Mouse (Mus musculus): Measurements from ENCODE around the gene Dlgap4. TPM values are rescaled to one million over a fixed set of nuclear protein-coding genes. Genes with fewer than 3 reads are reported as not detected.
A peak's percentile ranks its signal among the peaks of the same experiment; 100 is the strongest.

The Dlgap4 gene
- polyA plus RNA-seq, 1 experiment from 2014 or later, result 145 TPM

DNA sequence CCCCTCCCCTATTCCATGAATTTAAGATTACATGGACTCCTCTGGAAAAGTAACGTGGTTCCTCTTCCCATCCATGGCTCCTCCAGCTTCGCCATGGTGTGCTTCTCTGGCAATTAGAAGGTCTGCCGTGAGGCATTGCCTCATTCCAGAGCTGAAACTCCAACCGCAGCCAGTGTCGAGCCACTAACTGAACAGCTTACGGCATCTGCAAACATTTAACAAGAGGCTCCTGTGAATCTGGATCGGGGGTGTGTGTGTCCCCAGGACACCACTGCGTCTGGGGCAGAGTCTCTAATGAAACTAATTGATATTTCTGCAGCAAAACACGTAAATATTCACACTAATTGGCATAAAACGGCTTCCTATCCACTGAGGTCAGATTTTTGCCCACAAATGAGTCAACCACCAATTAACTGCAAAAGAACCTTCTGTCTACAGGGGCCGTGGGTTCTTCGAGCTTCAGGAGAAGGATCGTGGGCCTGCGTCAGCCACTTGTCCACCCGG lies 18.5 kb upstream of the Dlgap4 start:
- Histone ChIP-seq H3K4me3 (no peak overlapping the region), H3K27ac (replicated peaks) (no peak overlapping the region), H3K4me1 (peaks cover 11% of the 10 kb centered on the region), H3K27me3 (replicated peaks; ENCODE audit: low read depth, poor library complexity, severe bottlenecking) (no peaks in the 10 kb centered on the region), H3K9me3 (no peaks in the 10 kb centered on the region), H3K36me3 (replicated peaks) (no peaks in the 10 kb centered on the region)
- 51% methylated on average over 15 of the region's 15 CpGs for WGBS
- DNase-seq (ENCODE audit: low spot score), result peak; percentile 32

DNA sequence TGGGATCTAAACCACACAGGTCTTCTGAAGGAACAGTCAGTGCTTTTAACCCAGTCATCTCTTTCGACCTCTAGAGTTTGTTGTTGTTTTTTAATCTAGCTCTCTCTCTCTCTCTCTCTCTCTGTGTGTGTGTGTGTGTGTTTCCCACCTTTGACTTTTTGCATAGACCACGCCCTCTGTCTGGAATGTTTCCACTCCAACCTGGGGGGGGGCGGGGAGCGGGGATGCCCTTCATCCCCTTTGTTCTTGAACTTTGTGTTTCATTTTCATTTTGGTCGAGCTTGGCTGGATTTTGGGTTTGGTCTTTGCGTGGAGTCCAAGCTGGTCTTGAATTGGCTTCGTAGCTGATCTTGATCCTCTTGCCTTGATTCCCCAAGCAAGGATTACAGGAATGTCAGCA lies 10.9 kb upstream of the Dlgap4 start:
- H3K4me3 ChIP-seq, result no peak overlapping the region
- peaks cover 4% of the 10 kb centered on the region; the same call in 1 of the 2 replicates for H3K4me1 ChIP-seq
- WGBS, result 81% methylated on average over 7 of the region's 7 CpGs
- no peak for DNase-seq (ENCODE audit: low spot score)
- no peaks in the 10 kb centered on the region for H3K36me3 ChIP-seq (replicated peaks)
- no peaks in the 10 kb centered on the region for H3K9me3 ChIP-seq
- no peaks in the 10 kb centered on the region for H3K27me3 ChIP-seq (replicated peaks; ENCODE audit: low read depth, poor library complexity, severe bottlenecking)
- H3K27ac ChIP-seq (replicated peaks), result no peak overlapping the region

DNA sequence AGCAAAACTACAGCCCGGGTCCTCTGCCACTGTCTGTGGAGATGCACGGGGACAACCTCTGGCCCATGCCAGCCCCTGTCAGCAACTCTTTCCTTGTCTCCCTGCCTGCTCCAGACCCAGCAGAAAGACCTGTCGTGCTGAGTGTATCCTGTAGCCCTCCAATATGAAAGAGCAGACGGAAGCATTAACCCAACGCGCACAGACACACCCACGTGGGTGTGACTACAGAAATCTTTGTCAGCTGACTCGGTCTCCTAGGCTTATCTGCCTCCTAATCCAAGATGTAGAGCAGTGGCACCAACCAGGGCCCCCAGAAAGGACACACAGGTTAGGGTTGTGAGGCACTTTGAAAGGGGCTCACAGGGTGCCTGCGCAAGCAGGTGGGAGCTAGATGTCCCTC lies 9.8 kb upstream of the Dlgap4 start:
- 86% methylated on average over 9 of the region's 9 CpGs for WGBS
- H3K27ac ChIP-seq (replicated peaks), result no peak overlapping the region
- no peak for DNase-seq (ENCODE audit: low spot score)

DNA sequence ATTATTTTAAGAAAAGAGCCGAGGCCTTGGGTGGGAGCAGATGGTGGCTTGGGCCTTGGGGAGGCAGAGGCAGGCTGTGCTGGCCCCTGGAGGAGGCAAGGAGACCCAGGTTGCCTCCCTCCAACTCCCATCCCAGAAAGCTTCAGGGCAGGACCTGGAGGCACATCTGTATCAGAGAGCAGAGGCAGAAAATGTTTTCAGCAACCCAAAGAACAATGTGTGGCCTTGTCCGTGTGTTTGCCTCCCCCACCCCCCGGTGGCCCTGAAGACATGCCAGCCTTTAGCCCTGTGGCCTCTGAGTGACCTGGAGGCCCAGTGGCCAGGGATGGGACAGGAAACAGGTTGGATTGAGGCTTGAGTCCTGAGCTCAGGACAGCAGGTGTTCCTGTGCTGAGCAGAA lies 8.4 kb upstream of the Dlgap4 start:
- 59% methylated on average over 3 of the region's 3 CpGs for WGBS
- no peaks in the 10 kb centered on the region for H3K36me3 ChIP-seq (replicated peaks)
- no peak for DNase-seq (ENCODE audit: low spot score)
- H3K4me3 ChIP-seq, result no peak overlapping the region
- H3K9me3 ChIP-seq, result no peaks in the 10 kb centered on the region
- H3K27me3 ChIP-seq (replicated peaks; ENCODE audit: low read depth, poor library complexity, severe bottlenecking), result peaks cover 14% of the 10 kb centered on the region; the same call in 1 of the 2 replicates
- H3K27ac ChIP-seq (replicated peaks), result no peak overlapping the region
- peaks cover 4% of the 10 kb centered on the region; the same call in 1 of the 2 replicates for H3K4me1 ChIP-seq

More for the DNA sequence above, 9.8 kb upstream of the Dlgap4 start:
- Histone ChIP-seq H3K4me1 (peaks cover 4% of the 10 kb centered on the region; the same call in 1 of the 2 replicates), H3K27me3 (replicated peaks; ENCODE audit: low read depth, poor library complexity, severe bottlenecking) (0 out of 2 replicates have a peak, but pooled peaks cover 9% of the 10 kb centered on the region), H3K9me3 (no peaks in the 10 kb centered on the region), H3K36me3 (replicated peaks) (no peaks in the 10 kb centered on the region), H3K4me3 (no peak overlapping the region)

DNA sequence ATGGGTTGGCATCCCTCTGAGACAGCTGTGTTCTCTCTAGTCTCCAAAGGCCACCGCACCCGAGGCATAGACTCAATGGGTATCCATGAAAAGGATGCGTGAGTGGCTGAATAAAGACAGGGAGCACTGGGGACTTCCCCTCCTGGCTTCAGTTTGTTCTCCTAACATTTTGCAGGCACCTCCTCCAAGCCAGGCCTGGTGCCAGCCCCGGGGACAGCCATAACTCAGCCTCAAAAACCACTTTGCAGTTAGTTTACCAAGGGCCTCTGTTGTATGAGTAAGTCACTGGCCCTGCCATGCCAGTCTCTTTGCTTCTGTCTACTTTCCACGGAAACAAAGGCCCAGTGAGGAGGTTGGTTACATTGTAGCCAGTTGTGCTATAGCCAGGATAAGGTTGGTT lies 7.5 kb upstream of the Dlgap4 start:
- WGBS, result 83% methylated on average over 5 of the region's 5 CpGs
- H3K9me3 ChIP-seq, result no peaks in the 10 kb centered on the region
- H3K4me3 ChIP-seq, result no peak overlapping the region
- no peaks in the 10 kb centered on the region for H3K36me3 ChIP-seq (replicated peaks)
- H3K27ac ChIP-seq (replicated peaks), result no peak overlapping the region
- DNase-seq (ENCODE audit: low spot score), result no peak
- H3K27me3 ChIP-seq (replicated peaks; ENCODE audit: low read depth, poor library complexity, severe bottlenecking), result peaks cover 23% of the 10 kb centered on the region
- peaks cover 4% of the 10 kb centered on the region; the same call in 1 of the 2 replicates for H3K4me1 ChIP-seq

DNA sequence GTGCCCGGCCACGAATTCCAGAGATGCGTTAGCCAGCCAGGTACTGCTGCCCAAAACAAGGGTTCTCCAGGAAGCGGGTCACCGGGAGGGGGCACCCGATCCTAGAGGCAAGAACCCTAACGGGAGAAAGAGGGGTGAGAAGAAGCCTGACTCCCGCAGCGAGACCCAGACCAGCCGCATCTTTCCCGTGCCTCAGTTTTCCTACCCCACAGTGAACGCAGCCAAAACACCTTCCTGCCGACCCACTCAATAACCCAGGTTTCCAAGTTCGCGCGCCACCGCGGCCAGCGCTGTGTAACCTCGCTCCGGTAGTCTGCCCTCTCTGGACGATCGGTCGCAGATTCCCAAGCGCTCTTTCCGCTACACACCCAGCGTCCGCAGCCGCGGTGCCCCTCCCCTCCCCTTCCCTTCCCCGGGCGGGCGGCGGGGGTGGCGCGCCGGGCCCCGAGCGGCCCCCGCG lies 394 bp upstream of the Dlgap4 start:
- WGBS, result 2% methylated on average over 41 of the region's 41 CpGs
- peaks cover 22% of the 10 kb centered on the region for H3K4me1 ChIP-seq
- DNase-seq (ENCODE audit: low spot score), result peak; percentile 66
- peak overlapping the region; percentile 40 for H3K27ac ChIP-seq (replicated peaks)
- no peaks in the 10 kb centered on the region for H3K36me3 ChIP-seq (replicated peaks)
- no peaks in the 10 kb centered on the region for H3K9me3 ChIP-seq
- H3K27me3 ChIP-seq (replicated peaks; ENCODE audit: low read depth, poor library complexity, severe bottlenecking), result peaks cover 87% of the 10 kb centered on the region
- H3K4me3 ChIP-seq, result peak overlapping the region; percentile 63

DNA sequence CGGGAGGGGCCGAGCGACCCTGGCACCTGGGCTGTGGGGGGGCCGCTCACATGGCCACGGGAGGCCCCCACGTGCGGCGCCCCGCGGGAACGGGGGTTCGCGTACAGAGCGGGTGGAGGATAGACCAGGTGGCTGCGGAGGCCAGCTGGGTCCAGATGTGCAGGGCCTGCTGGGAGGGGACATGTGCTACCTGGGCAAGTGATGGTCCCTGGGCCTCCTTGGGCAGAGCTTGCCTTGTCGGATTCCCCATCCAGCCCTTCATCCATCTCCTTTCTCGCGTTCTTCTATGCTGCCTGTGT lies 702 bp downstream of the Dlgap4 start:
- 1% methylated on average over 18 of the region's 18 CpGs for WGBS
- Histone ChIP-seq H3K27me3 (replicated peaks; ENCODE audit: low read depth, poor library complexity, severe bottlenecking) (peaks cover 91% of the 10 kb centered on the region), H3K27ac (replicated peaks) (peak overlapping the region; percentile 40; the same call in 1 of the 2 replicates), H3K4me3 (peak overlapping the region; percentile 63), H3K9me3 (no peaks in the 10 kb centered on the region), H3K4me1 (peaks cover 22% of the 10 kb centered on the region), H3K36me3 (replicated peaks) (no peaks in the 10 kb centered on the region)
- DNase-seq (ENCODE audit: low spot score), result no peak

DNA sequence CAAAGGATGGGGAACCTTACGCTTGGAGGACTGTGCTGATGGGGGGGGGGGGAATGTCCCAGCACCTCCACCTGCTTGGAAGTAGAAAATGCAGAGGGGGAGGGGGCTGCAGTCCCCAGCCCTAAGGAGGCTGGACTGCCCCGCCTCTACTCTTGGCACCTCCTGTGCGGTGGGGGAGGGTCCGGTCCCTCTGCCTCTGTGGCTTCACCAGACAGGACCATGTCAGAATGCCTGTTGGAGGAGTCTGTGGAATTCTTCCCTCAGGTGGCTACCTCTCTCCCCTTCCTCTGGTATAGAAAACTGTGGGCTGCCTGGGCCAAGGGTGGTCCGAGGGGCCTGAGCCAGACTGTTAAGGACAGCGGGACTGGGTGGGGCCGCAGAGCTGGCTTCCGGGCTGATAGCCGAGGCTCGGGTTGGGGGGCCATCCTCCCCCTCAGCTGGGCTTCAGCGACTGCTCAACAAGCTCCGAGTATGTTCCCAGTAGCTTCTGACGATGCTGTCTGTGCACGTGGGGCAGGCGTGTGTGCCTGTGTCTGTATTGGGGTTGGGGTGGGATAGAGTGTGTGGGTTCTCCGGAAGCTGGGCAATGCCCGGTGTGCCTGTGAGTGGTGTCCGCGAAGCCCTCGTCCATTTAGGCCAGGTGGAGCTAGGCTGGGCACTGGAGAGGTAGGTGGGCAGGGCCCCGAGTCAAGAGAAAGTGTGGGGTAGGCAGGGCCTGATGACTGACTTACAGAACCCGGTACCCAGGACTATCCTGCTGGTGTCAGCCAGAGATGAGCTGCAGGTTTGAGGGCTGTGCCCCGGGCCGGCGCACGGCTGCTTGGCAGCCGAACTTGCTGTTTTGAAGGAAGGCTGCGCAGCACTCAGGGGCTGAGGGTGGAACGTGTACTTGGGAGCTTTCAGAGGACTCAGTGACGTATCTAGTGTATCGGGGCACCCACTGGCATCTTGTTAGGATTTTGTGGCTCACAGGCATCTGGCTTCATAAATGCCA lies 1.5 kb downstream of the Dlgap4 start:
- DNase-seq (ENCODE audit: low spot score), result peak; percentile 15
- peak overlapping the region; percentile 63 for H3K4me3 ChIP-seq
- H3K9me3 ChIP-seq, result no peaks in the 10 kb centered on the region
- no peaks in the 10 kb centered on the region for H3K36me3 ChIP-seq (replicated peaks)
- WGBS, result 8% methylated on average over 31 of the region's 31 CpGs
- peaks cover 22% of the 10 kb centered on the region for H3K4me1 ChIP-seq
- no peak overlapping the region for H3K27ac ChIP-seq (replicated peaks)
- peaks cover 93% of the 10 kb centered on the region for H3K27me3 ChIP-seq (replicated peaks; ENCODE audit: low read depth, poor library complexity, severe bottlenecking)

DNA sequence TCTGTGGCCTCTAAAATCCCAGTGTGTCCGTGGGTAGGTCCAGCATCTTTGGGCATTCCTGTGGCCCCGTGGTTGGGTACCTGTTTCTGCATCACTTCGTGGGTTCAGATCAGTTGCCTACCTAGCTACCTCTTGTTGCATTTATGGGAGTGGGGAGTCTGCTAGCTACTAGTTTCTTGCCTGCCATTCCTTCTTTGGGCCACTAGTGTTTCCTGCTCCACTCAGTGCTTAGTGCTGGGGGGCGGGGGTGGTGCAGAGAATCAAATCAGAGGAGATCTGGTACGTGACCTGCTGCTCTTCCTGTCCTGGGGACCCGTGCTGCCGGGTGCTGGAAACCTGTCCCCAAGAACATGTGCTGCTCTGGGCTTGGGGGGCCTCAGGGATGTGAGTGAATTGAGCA lies 3.0 kb downstream of the Dlgap4 start:
- no peak for DNase-seq (ENCODE audit: low spot score)
- Histone ChIP-seq H3K27ac (replicated peaks) (no peak overlapping the region), H3K27me3 (replicated peaks; ENCODE audit: low read depth, poor library complexity, severe bottlenecking) (peaks cover 78% of the 10 kb centered on the region), H3K36me3 (replicated peaks) (no peaks in the 10 kb centered on the region), H3K4me1 (peaks cover 22% of the 10 kb centered on the region), H3K4me3 (no peak overlapping the region), H3K9me3 (no peaks in the 10 kb centered on the region)
- WGBS, result 77% methylated on average over 7 of the region's 7 CpGs

DNA sequence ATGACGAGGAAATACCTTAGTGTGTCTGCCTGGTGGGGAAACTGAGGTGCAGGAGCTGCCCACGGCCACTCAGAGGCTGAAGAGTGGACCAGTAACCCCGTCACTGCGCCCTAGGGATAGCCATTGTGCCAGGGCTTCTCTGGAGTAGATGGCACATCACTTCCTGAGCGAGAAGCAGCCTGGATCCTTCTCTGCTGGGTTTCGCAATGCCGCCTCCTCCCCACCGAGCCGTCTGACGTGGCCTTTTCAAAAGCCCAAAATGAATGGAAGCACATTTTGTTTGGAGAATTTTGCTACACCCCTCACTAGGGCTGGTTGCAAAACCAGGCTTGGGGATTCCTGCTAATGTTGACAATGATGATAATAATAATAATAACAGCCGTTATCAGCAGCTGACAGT lies 4.0 kb downstream of the Dlgap4 start:
- Histone ChIP-seq H3K4me1 (peaks cover 22% of the 10 kb centered on the region), H3K36me3 (replicated peaks) (no peaks in the 10 kb centered on the region), H3K9me3 (no peaks in the 10 kb centered on the region), H3K4me3 (no peak overlapping the region), H3K27me3 (replicated peaks; ENCODE audit: low read depth, poor library complexity, severe bottlenecking) (peaks cover 68% of the 10 kb centered on the region), H3K27ac (replicated peaks) (no peak overlapping the region)
- 39% methylated on average over 11 of the region's 11 CpGs for WGBS
- no peak for DNase-seq (ENCODE audit: low spot score)

DNA sequence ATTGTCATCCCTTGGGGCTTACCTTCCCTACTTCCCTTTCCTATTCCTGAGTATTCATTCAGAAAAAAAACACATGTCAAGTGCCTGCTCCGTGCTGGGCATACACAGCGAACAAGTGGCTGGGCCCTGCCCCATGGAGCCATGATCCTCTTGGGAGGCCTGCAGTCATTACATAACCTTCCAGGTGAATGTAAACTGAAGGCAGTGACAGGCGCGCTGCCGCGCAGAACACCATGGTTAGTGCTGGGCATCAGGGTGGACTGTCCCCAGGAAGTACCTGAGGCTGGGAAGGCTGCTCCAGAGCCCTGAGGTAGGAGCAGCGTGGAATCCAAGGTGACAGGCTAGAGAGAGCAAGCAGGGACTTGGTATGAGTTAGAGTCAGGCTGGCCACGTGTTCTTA lies 7.4 kb downstream of the Dlgap4 start:
- no peaks in the 10 kb centered on the region for H3K36me3 ChIP-seq (replicated peaks)
- H3K4me1 ChIP-seq, result no peaks in the 10 kb centered on the region
- WGBS, result 89% methylated on average over 8 of the region's 8 CpGs
- peaks cover 35% of the 10 kb centered on the region for H3K27me3 ChIP-seq (replicated peaks; ENCODE audit: low read depth, poor library complexity, severe bottlenecking)
- DNase-seq (ENCODE audit: low spot score), result no peak
- H3K4me3 ChIP-seq, result no peak overlapping the region
- H3K27ac ChIP-seq (replicated peaks), result no peak overlapping the region
- H3K9me3 ChIP-seq, result no peaks in the 10 kb centered on the region

DNA sequence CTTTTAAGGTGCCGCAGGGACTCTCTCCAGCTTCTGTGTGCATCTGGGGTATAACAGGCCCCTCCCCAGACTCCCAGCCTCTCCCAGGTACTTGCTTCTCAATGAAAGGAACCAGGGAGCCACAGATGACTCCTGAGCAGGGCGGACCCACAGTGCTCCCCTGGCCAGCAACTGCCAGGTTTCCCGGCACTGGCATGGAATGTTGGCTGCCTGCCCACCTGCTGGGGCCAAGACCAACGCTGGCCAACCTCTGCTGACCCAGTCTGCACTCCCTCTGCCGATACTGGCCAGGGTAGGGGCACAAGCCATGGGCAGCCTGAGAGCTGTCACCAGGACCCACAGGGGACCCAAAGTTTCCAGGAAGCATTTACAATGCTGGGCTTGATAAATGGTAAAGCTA lies 7.9 kb downstream of the Dlgap4 start:
- H3K36me3 ChIP-seq (replicated peaks), result no peaks in the 10 kb centered on the region
- H3K27me3 ChIP-seq (replicated peaks; ENCODE audit: low read depth, poor library complexity, severe bottlenecking), result peaks cover 30% of the 10 kb centered on the region
- no peak for DNase-seq (ENCODE audit: low spot score)
- WGBS, result 65% methylated on average over 5 of the region's 5 CpGs
- no peaks in the 10 kb centered on the region for H3K9me3 ChIP-seq
- H3K4me1 ChIP-seq, result no peaks in the 10 kb centered on the region
- no peak overlapping the region for H3K4me3 ChIP-seq
- H3K27ac ChIP-seq (replicated peaks), result no peak overlapping the region

DNA sequence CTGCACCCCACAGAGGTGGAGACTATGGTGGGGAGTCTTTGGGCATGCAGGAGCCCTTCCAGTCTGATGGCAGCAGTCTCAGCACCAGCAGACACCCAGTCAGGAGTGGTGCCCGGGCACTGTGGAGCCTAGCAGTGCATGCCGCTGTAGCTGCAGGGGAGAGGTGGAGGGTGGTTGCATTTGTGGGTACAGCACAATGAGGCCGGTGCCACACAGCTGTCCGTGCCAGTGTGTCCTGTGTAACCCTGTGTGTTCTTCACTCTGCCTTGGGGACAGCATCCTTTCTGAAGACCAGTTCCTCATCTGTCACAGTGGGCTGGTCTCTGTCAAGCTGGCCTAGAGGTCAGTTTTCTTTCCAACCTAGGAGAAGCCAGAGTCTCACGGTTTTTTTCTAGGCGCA lies 8.7 kb downstream of the Dlgap4 start:
- Histone ChIP-seq H3K27ac (replicated peaks) (no peak overlapping the region), H3K4me3 (no peak overlapping the region), H3K4me1 (no peaks in the 10 kb centered on the region), H3K36me3 (replicated peaks) (no peaks in the 10 kb centered on the region), H3K27me3 (replicated peaks; ENCODE audit: low read depth, poor library complexity, severe bottlenecking) (peaks cover 22% of the 10 kb centered on the region), H3K9me3 (no peaks in the 10 kb centered on the region)
- 91% methylated on average over 6 of the region's 6 CpGs for WGBS
- no peak for DNase-seq (ENCODE audit: low spot score)
